Mouse (Mus musculus) left cerebral cortex, adult 11 months (tissue): ENCODE measurements around the gene Olfr73.
"Not testable (repeated sequence)": the region's sequence is repeated elsewhere in the genome, so short reads cannot be mapped to it uniquely, and the experiment has no call there.

Experiments used
- DNase-seq: peaks from one replicate; pipeline ENCODE4 v3.0.0; 2022; ENCODE audit warnings: low spot score

Gene Olfr73

DNA sequence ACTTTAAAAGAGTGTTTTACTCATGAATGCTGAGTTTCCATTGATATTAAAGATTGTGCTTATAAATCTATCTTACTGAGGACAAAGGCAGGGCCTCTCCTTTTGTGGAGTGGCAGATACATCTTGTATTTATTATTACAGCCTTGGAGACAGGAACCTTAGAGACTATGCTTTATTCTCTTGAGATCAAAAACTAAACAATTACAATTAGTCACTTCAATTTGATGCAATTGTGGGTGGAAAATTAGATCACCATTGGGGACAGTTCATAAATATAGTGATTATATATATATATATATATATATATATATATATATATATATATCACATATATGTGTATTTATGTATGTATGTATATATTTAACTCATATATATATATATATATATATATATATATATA lies at the start of gene Olfr73:
Gene Olfr73 (minus strand): TSS at position 101 of the 400 bp plus-strand sequence.
- DNase-seq = no peak

GRCm38 (mm10) chr2:88071730-88072129 lies 34.2 kb upstream of the Olfr73 start, which contains the start of gene Olfr1163:
TSS of gene Olfr1163 (minus strand) at chr2:88071830.
- no peak for DNase-seq

- DNase-seq = no peak
Measured at GRCm38 (mm10) chr2:88063587-88063986, 26.1 kb upstream of the Olfr73 start.

GRCm38 (mm10) chr2:88051029-88051428 lies 13.5 kb upstream of the Olfr73 start, which contains the start of gene Olfr1162:
TSS of gene Olfr1162 (minus strand) at chr2:88051129.
- no peak for DNase-seq

GRCm38 (mm10) chr2:88022474-88022873 lies 15.0 kb downstream of the Olfr73 start, which contains the start of gene Olfr1161:
TSS of gene Olfr1161 (plus strand) at chr2:88022774.
- DNase-seq = not testable (repeated sequence)

GRCm38 (mm10) chr2:88007515-88008318 lies 29.8 kb downstream of the Olfr73 start, which contains the start of gene Olfr1160:
TSS of gene Olfr1160 (minus strand) at chr2:88008268.
- no peak for DNase-seq

DNA sequence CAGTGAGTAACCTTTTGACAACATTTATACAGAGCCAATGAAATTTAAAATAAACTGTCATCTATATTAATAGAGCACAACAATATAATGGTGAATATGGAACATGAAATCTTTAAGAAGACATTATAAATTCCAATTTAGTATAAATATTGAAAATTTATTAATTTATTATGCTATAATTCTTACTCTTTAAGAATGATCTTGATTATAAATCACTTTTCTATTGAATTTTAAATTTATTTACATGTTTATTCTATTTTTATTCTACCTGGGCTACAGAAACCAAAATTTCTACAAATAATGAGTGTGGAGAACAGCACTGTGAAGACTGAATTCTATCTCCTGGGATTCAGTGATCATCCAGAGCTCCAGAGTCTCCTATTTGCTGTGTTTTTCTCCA lies 47.7 kb downstream of the Olfr73 start, which contains the start of gene Olfr1158:
Gene Olfr1158 (plus strand): TSS at position 301 of the 400 bp plus-strand sequence.
- no peak for DNase-seq
